Mouse (Mus musculus) lung, embryonic 16.5 days (tissue): ENCODE measurements at regions not wholly inside any gene's neighbourhood (a gene's known extent, or its start where the extent isn't known, plus 50 kb on each side); places are given as distances from the start of the nearest gene placed in this dataset.

Experiments used
- ATAC-seq: fragments of 200-750 bp; cut with Nextera tagmentation; 2 replicates; pipeline ENCODE4 v1.8.0; 2017; ENCODE audit warnings: low read depth, mild to moderate bottlenecking, moderate library complexity
- H3K27ac ChIP-seq: fragments of 300-500 bp; sonication (generic); 2 replicates; pipeline ENCODE4 v1.5.1; 2014; ENCODE audit warnings: mild to moderate bottlenecking, control low read depth, low read length
- H3K27me3 ChIP-seq: fragments of 300-500 bp; sonication (generic); 2 replicates; pipeline ENCODE4 v1.6.1; 2014; ENCODE audit warnings: low read depth, low read length, mixed read lengths; ENCODE audit not compliant: control insufficient read depth, insufficient read depth
- H3K36me3 ChIP-seq: fragments of 300-500 bp; sonication (generic); 2 replicates; pipeline ENCODE4 v1.6.1; 2014; ENCODE audit warnings: low read length; ENCODE audit not compliant: control insufficient read depth, insufficient read depth
- H3K4me1 ChIP-seq: fragments of 300-500 bp; sonication (generic); replicated peaks from 2 replicates; pipeline ENCODE4 v1.6.1; 2014; ENCODE audit warnings: low read length, mixed read lengths; ENCODE audit not compliant: control insufficient read depth, insufficient read depth
- H3K4me2 ChIP-seq: fragments of 300-500 bp; sonication (generic); 2 replicates; pipeline ENCODE4 v1.6.1; 2014; ENCODE audit warnings: low read depth, low read length, control low read depth
- H3K4me3 ChIP-seq: fragments of 300-500 bp; sonication (generic); 2 replicates; pipeline ENCODE4 v1.5.1; 2014; ENCODE audit warnings: mild to moderate bottlenecking, low read length, control low read depth
- H3K9ac ChIP-seq: fragments of 300-500 bp; sonication (generic); 2 replicates; pipeline ENCODE4 v1.6.1; 2014; ENCODE audit warnings: low read length, control low read depth
- H3K9me3 ChIP-seq: fragments of 300-500 bp; sonication (generic); 2 replicates; pipeline ENCODE4 v1.6.1; 2016; ENCODE audit warnings: low read length; ENCODE audit not compliant: control insufficient read depth
- WGBS: fragments of 180-500 bp; shearing (Covaris S2); extraction: QIAGEN DNeasy Blood & Tissue Kit; methylation state at CpG from one replicate; pipeline ENCODE4 v1.1.7; 2014; 5-methylcytosine and 5-hydroxymethylcytosine counted together

- WGBS = 63% methylated on average over 1 of the region's 1 CpGs
- Histone ChIP-seq H3K27me3 (no peaks in the 10 kb centered on the region), H3K36me3 (no peaks in the 10 kb centered on the region), H3K9ac (no peak overlapping the region), H3K27ac (no peak overlapping the region), H3K4me3 (no peak overlapping the region), H3K4me2 (no peak overlapping the region), H3K4me1 (no peaks in the 10 kb centered on the region), H3K9me3 (no peaks in the 10 kb centered on the region)
- no peak for ATAC-seq
Observed at GRCm38 (mm10) chr8:17782650-17783049, 1195.4 kb downstream of the Defb40 start.

GRCm38 (mm10) chr8:17781559-17782283, 1196.3 kb downstream of the Defb40 start:
- Histone ChIP-seq H3K9me3 (no peaks in the 10 kb centered on the region), H3K9ac (no peak overlapping the region), H3K4me1 (no peaks in the 10 kb centered on the region), H3K4me3 (no peak overlapping the region), H3K36me3 (no peaks in the 10 kb centered on the region), H3K27ac (no peak overlapping the region), H3K4me2 (no peak overlapping the region), H3K27me3 (no peaks in the 10 kb centered on the region)
- no peak for ATAC-seq
- WGBS = 81% methylated on average over 2 of the region's 2 CpGs

DNA sequence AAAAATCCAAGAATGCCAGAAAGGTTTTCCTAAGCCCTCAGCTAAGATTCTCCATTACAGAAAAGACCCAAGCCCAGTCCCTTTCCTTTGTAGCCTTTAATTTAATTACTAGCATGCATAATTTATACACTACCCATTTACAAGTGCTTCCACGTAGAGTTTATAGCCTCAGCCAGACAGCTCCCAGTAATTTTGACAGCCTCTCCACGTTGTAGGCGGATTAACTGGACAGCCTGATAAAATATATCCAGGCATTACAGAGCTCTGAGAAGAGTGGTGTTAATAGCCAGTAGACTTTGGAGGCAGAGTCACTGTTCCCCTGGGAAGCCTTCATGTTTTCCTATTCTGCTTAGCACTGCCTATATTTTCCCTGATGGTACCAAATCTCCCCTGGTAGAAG, 1202.6 kb downstream of the Defb40 start:
- 47% methylated on average over 3 of the region's 3 CpGs for WGBS
- H3K36me3 ChIP-seq = no peaks in the 10 kb centered on the region
- H3K27ac ChIP-seq = no peak overlapping the region

DNA sequence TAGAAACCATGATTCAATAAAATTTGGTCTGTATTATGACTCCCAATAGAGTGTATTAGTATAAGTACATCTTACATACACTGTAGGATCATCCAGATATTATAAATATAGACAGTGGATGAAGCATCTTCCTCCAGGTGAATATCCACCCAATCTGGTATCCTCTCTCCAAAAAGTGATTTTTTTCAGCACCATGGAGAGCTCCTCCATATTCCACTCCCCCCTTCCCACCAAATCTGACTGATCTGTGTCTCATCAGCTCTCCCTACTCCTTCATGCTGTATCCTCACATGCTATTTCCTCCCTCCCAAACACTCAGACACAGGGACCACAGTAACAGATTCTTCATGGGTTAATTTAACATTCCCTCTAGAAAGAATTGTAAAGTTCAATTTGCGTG, 1204.7 kb downstream of the Defb40 start:
- Histone ChIP-seq H3K4me3 (no peak overlapping the region), H3K9ac (no peak overlapping the region), H3K9me3 (no peaks in the 10 kb centered on the region), H3K4me1 (no peaks in the 10 kb centered on the region), H3K36me3 (no peaks in the 10 kb centered on the region), H3K4me2 (no peak overlapping the region), H3K27me3 (no peaks in the 10 kb centered on the region), H3K27ac (no peak overlapping the region)
- WGBS = 81% methylated on average over 1 of the region's 1 CpGs
- no peak for ATAC-seq

More for the DNA sequence above, 1202.6 kb downstream of the Defb40 start:
- Histone ChIP-seq H3K4me2 (no peak overlapping the region), H3K27me3 (no peaks in the 10 kb centered on the region), H3K4me3 (no peak overlapping the region), H3K4me1 (no peaks in the 10 kb centered on the region), H3K9me3 (no peaks in the 10 kb centered on the region), H3K9ac (no peak overlapping the region)
- ATAC-seq = no peak

- Histone ChIP-seq H3K4me2 (no peak overlapping the region), H3K27ac (no peak overlapping the region), H3K4me3 (no peak overlapping the region), H3K9ac (no peak overlapping the region), H3K36me3 (no peaks in the 10 kb centered on the region), H3K4me1 (no peaks in the 10 kb centered on the region), H3K9me3 (no peaks in the 10 kb centered on the region), H3K27me3 (no peaks in the 10 kb centered on the region)
- ATAC-seq = no peak
- 79% methylated on average over 5 of the region's 5 CpGs for WGBS
Observed at GRCm38 (mm10) chr8:17767441-17768007, 1210.5 kb downstream of the Defb40 start.

DNA sequence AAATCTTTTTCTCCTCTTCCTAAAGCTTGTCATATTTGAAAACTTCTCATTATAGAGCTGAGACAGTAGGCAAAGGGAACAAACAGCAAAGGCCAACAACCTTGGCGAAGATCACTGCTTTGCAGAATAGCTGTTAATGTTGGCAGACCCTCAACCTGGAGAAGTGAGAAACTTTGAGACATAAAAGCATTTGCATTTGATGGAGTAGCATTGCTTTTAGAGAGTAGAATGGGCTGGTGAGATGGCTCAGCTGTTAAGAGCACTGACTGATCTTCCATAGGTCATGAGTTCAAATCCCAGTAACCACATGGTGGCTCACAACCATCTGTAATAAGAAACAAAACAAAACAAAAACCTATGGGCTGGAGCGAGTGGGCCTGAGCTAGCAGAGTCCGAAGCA, 1253.4 kb downstream of the Defb40 start:
- Histone ChIP-seq H3K4me2 (no peak overlapping the region), H3K9me3 (no peaks in the 10 kb centered on the region), H3K4me3 (no peak overlapping the region), H3K4me1 (no peaks in the 10 kb centered on the region), H3K36me3 (no peaks in the 10 kb centered on the region), H3K9ac (no peak overlapping the region), H3K27me3 (no peaks in the 10 kb centered on the region), H3K27ac (no peak overlapping the region)
- ATAC-seq = peak; percentile 57; the same call in 1 of the 2 replicates
- WGBS = 53% methylated on average over 3 of the region's 3 CpGs

GRCm38 (mm10) chr8:17709162-17709561, 1268.9 kb downstream of the Defb40 start:
- Histone ChIP-seq H3K4me3 (no peak overlapping the region), H3K9me3 (no peaks in the 10 kb centered on the region), H3K27ac (no peak overlapping the region), H3K27me3 (no peaks in the 10 kb centered on the region), H3K4me2 (no peak overlapping the region), H3K9ac (no peak overlapping the region), H3K4me1 (peaks cover 6% of the 10 kb centered on the region; the same call in 1 of the 2 replicates), H3K36me3 (no peaks in the 10 kb centered on the region)
- WGBS = 17% methylated on average over 1 of the region's 1 CpGs
- ATAC-seq = 0 out of 2 replicates have a peak, but pooled peaks have one; percentile 20

DNA sequence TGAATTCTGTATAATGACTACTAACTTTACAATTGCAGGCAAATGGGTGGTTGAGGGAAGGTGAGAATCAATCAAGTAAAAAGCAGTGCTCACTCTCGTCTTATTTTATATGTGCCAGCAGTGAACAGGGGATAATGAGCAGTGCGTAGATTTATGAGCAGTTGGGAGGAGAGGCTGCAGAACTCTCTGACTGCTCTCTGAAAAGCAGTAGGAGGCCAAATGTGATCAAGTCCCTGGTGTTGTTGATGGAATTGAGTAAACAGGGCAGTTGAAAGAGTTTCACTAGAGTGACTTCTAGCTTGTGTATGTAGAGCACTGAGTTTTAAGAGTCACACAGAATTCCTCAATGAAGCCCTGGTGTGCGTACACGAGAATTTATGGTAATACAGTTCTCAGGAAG, 1269.6 kb downstream of the Defb40 start:
- H3K9ac ChIP-seq = no peak overlapping the region
- H3K9me3 ChIP-seq = no peaks in the 10 kb centered on the region
- no peak overlapping the region for H3K27ac ChIP-seq
- peaks cover 6% of the 10 kb centered on the region; the same call in 1 of the 2 replicates for H3K4me1 ChIP-seq
- no peak overlapping the region for H3K4me3 ChIP-seq
- H3K4me2 ChIP-seq = no peak overlapping the region
- peak; percentile 85 for ATAC-seq
- WGBS = 37% methylated on average over 4 of the region's 4 CpGs
- no peaks in the 10 kb centered on the region for H3K36me3 ChIP-seq
- H3K27me3 ChIP-seq = no peaks in the 10 kb centered on the region

DNA sequence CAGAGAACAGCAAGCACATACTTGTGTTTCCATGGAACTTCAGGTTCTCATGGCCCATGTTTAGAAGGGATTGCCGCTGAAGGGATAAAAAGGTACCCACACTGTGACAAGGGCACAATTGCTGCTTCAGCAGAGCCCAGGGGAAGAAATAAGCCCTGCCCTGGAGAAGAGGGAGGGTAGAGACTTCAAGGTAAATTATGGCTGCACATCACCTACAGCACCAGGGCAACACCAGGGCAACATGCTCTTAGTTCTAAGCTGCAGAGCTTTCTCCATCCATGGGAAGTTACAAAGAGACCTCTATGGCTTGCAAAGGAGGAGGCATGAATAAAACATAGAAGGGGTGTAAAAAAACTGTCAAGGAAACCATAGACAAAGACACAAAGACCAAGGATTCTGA, 1273.8 kb downstream of the Defb40 start:
- Histone ChIP-seq H3K9ac (no peak overlapping the region), H3K27me3 (no peaks in the 10 kb centered on the region), H3K27ac (no peak overlapping the region), H3K4me1 (peaks cover 5% of the 10 kb centered on the region; the same call in 1 of the 2 replicates), H3K36me3 (no peaks in the 10 kb centered on the region), H3K4me3 (no peak overlapping the region), H3K9me3 (no peaks in the 10 kb centered on the region), H3K4me2 (no peak overlapping the region)
- no peak for ATAC-seq
- 72% methylated on average over 1 of the region's 1 CpGs for WGBS
